Mouse (Mus musculus): Measurements from ENCODE around the gene Slc34a1. TPM values are rescaled to one million over a fixed set of nuclear protein-coding genes. Genes with fewer than 3 reads are reported as not detected.

Gene Slc34a1
- total RNA-seq (2021) = under 1 TPM in 1 of 2 experiments, not detected in 1; 0.11 TPM
- long read RNA-seq, experiment 1 = 0 reads
- long read RNA-seq, experiment 2 = 0 reads

DNA sequence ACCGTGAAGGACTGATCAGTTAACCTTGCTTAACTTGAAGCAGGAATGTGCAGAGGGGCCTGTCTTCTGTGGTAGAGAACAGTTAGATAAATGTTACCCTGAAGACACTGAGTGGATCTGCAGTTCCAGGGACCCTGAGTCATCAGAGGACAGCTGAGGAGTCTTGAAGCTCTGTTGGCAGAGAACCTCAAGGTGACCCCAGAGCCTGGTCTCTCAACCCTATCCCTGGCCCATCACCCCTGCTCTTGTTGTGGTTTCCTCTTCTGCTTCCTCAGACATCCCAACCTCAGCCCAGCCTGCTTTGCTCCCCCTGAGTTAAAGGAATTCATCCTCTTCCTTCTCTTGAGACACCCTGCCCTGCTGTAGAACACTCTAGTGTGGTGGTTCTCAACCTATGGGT is at the start of gene Slc34a1:
TSS of gene Slc34a1 (plus strand) at position 100 of the 400 bp plus-strand sequence.
- no peak for DNase-seq

DNA sequence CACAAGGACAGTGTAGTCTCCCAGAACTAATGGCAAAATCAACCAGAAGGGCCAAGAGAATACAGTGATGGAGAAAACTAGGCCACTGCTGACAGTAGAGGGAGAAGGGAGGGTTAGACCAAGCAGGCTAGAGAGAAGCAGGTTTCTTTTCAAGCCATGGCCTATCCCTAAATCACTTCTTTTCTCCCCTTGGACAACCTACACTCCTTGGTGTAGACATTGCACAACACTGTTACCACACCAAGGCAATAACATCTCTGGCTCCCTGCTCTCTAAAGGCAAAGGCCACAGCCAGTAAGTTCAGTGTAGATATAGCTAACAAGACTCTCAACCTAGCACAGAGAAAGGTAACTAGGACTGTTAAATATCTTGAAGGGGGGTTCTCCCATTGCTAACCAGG is 36.8 kb upstream of the Slc34a1 start:
- DNase-seq = no peak

GRCm38 (mm10) chr13:55361974-55362452 is 36.0 kb upstream of the Slc34a1 start:
- no peak for DNase-seq

- DNase-seq = peak; percentile 90
These were observed 35.4 kb upstream of the Slc34a1 start, which contains the start of gene Lman2 for GRCm38 (mm10) chr13:55362453-55363060. Lman2 (minus strand) TSS chr13:55362783.

- no peak for DNase-seq
These were observed 29.6 kb upstream of the Slc34a1 start for GRCm38 (mm10) chr13:55368401-55368800.

DNA sequence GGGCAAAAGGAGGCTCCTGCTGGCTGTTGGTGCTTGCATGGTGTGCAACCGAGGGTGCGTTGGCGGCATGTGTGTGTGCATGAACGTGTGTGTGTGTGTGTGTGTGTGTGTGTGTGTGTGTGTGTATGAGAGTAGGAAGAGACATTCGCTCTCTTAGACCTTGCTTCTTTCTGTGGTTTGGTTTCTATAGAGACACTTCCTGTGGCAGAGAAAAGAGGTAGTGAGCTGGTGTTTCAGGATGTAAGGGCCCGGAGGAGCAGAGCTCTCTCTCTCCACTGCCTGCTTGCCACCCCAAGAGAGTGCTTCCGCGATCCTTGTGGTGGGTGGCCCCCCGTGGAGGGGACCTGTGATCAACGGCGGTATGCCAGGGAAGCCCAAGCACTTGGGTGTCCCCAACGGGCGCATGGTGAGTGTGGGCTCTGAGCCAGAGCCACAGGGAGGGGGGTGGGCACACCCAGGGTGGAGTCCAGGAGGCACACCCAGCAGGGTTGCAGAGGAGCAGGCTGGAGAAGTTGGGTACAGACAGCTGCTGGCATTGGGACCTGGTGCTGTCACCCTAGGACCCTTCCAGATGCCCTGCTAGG is 28.4 kb upstream of the Slc34a1 start, which contains the start of gene Rgs14:
TSS of gene Rgs14 (plus strand) at position 202 of the 584 bp plus-strand sequence.
- no peak for DNase-seq

GRCm38 (mm10) chr13:55370234-55370633 is 27.8 kb upstream of the Slc34a1 start:
- no peak for DNase-seq

- no peak for DNase-seq
These were observed 26.8 kb upstream of the Slc34a1 start for GRCm38 (mm10) chr13:55371007-55371681.

- DNase-seq = no peak
These were observed 26.2 kb upstream of the Slc34a1 start for GRCm38 (mm10) chr13:55371740-55372139.

- DNase-seq = no peak
These were observed 23.6 kb upstream of the Slc34a1 start for GRCm38 (mm10) chr13:55374206-55374924.

- no peak for DNase-seq
These were observed 22.1 kb upstream of the Slc34a1 start for GRCm38 (mm10) chr13:55375877-55376276.

- no peak for DNase-seq
These were observed 18.9 kb upstream of the Slc34a1 start for GRCm38 (mm10) chr13:55378907-55379580.

GRCm38 (mm10) chr13:55381790-55382189 is 16.2 kb upstream of the Slc34a1 start:
- DNase-seq = no peak

GRCm38 (mm10) chr13:55390644-55391043 is 7.3 kb upstream of the Slc34a1 start:
- no peak for DNase-seq

DNA sequence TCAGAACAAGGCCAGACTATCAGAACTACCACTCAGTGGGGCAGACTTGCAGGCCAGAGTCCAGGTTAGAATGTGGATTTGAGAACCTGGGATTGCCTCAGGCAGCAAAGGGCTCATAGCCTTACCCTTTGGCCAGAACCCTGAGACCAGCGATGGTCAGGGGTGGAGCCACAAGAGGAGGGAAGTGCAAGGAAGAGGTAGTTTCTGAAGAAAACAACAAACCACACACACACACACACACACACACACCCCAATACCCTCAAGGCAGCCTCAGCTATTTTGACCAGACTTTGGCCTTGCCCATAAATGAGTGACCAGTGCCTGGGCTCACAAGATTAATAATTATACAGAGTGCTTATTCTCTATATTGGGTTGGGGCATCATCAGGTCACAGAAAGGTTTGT is 6.4 kb upstream of the Slc34a1 start:
- no peak for DNase-seq

GRCm38 (mm10) chr13:55392933-55393332 is 5.1 kb upstream of the Slc34a1 start:
- DNase-seq = no peak

- DNase-seq = no peak
These were observed 1.5 kb downstream of the Slc34a1 start for GRCm38 (mm10) chr13:55399300-55400038.

- no peak for DNase-seq
These were observed 2.0 kb downstream of the Slc34a1 start for GRCm38 (mm10) chr13:55400039-55400346.

DNA sequence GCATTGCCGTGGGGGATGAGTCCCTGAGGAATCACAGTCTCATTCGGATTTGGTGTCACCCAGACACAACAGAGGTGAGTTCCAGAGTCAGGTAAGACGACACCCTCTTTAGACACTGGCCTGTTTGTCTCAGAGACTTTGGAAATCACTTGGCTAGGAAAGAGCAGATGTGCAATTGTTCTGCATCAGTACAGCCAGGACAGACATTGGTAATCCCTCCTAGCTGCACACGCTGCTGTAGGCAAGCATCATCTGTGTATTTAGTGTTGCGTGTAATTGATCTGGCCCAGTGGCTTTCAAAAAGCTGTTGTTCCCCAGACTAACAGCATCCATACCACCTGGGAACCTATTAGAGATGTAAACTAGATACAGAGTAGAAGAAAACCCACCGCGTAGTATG is 5.3 kb downstream of the Slc34a1 start:
- no peak for DNase-seq

- no peak for DNase-seq
These were observed 6.2 kb downstream of the Slc34a1 start for GRCm38 (mm10) chr13:55403935-55404852.
